Mouse (Mus musculus): Measurements from ENCODE around the gene Klhl8.

Klhl8 gene

DNA sequence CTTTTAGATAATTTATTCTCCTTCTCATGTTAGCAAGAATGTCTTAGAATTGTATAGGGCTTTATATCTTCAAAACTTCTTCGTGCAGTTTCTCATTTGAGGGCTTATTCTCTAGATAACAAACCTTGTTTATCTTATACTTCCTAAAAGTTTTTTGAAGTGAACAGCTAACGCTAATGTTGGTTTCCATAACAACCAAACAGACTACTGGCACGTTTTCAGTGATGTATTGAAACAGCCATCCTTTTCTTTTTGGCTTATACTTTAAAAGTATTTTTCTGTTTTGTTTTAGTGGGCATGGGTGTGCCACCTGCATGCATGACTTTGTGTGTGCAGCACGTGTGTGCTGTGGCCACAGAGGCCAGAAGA lies 95.8 kb downstream of the Klhl8 start:
- in situ Hi-C loops (cut with MboI; ENCODE audit: low sequenced_read_pairs), result loop anchor here (10.0 to 25.0 kb wide), 2 partner anchors 130 to 453 kb away; no protein-coding TSS in a partner anchor

DNA sequence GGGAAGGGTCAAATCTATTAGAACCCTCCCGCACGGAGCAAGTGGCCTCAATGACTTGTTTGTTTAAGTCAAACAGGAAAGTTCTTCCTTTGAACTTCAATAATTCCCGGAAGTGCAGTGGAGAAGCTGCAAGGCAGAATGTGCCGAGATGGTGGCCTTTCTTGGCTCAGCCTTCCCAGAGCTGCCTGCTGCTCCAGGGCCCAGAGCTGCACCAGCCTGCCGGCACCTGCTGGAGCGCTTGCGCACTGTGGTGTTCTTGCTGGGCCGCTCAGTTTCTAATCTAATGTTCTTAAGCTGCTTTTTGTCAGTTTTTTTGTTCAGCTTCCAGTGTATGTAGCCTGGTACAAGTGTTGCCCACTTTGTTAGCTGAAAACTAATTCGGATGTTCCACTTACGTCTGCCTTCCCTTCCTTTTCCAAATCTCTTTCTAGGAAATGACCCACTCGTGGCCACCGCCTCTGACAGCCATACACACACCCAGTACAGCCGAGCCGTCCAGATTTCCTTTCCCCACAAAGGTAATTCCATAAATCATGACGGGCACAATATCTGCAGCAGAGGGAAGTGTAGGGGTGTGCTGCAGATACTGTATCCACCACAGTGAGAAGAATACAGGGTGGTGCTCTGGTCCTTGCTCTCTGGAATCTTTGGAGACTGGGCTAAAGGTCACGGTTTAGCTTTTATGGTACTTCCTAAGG lies 96.4 kb downstream of the Klhl8 start:
- in situ Hi-C loops (cut with MboI; ENCODE audit: low sequenced_read_pairs), result loop anchor here (10.0 to 25.0 kb wide), 2 partner anchors 130 to 452 kb away; no protein-coding TSS in a partner anchor

GRCm38 (mm10) chr5:103813997-103814542 lies 97.0 kb downstream of the Klhl8 start:
- in situ Hi-C loops (cut with MboI; ENCODE audit: low sequenced_read_pairs), result loop anchor here (10.0 to 25.0 kb wide), 2 partner anchors 129 to 452 kb away; no protein-coding TSS in a partner anchor

DNA sequence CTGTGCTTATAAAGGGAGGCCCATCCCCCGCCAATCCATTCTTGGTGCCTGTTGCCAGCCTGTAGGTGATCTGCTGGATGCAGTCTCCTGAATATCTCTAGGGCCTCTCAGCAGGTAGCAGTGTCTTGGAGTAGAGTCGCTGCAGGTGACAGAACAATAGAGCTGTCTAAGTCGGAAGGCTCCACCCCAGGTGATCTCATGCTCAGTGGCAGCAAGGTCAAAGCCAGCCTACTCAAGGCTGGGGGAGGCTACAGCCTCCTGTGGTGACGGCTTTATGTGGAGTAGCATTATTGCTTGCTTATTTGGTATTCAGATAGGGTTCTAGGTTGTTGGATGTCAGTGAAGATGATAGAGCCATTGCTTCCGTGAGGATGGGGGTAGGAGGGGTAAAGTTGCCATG lies 97.8 kb downstream of the Klhl8 start:
- in situ Hi-C loops (cut with MboI; ENCODE audit: low sequenced_read_pairs), result loop anchor here (10.0 to 25.0 kb wide), 2 partner anchors 128 to 451 kb away; no protein-coding TSS in a partner anchor
